Mouse (Mus musculus): ENCODE results near the gene Klf12.

Klf12 gene

GRCm38 (mm10) chr14:100026671-100027070 lies 257.8 kb downstream of the Klf12 start:
- no peak for DNase-seq (ENCODE audit: low spot score)

GRCm38 (mm10) chr14:100017219-100017618 lies 267.3 kb downstream of the Klf12 start:
- no peak for DNase-seq (ENCODE audit: low spot score)

GRCm38 (mm10) chr14:100010525-100010924 lies 274.0 kb downstream of the Klf12 start:
- DNase-seq (ENCODE audit: low spot score) = no peak

GRCm38 (mm10) chr14:100009790-100010382 lies 274.6 kb downstream of the Klf12 start:
- DNase-seq (ENCODE audit: low spot score) = peak; percentile 80

- no peak for DNase-seq (ENCODE audit: low spot score)
Measured at GRCm38 (mm10) chr14:99983510-99983909, 301.0 kb downstream of the Klf12 start.

GRCm38 (mm10) chr14:99981209-99981608 lies 303.3 kb downstream of the Klf12 start:
- no peak for DNase-seq (ENCODE audit: low spot score)

- peak; percentile 29 for DNase-seq (ENCODE audit: low spot score)
Measured at GRCm38 (mm10) chr14:99967920-99968319, 316.6 kb downstream of the Klf12 start.

GRCm38 (mm10) chr14:99960500-99961229 lies 323.8 kb downstream of the Klf12 start:
- DNase-seq (ENCODE audit: low spot score) = no peak

- no peak for DNase-seq (ENCODE audit: low spot score)
Measured at GRCm38 (mm10) chr14:99955133-99955532, 329.3 kb downstream of the Klf12 start.

- DNase-seq (ENCODE audit: low spot score) = no peak
Measured at GRCm38 (mm10) chr14:99944221-99945108, 340.0 kb downstream of the Klf12 start.

- peak; percentile 69 for DNase-seq (ENCODE audit: low spot score)
Measured at GRCm38 (mm10) chr14:99943156-99943555, 341.3 kb downstream of the Klf12 start.

GRCm38 (mm10) chr14:99933456-99933855 lies 351.0 kb downstream of the Klf12 start:
- no peak for DNase-seq (ENCODE audit: low spot score)

- peak; percentile 92 for DNase-seq (ENCODE audit: low spot score)
Measured at GRCm38 (mm10) chr14:99931879-99932278, 352.6 kb downstream of the Klf12 start.

GRCm38 (mm10) chr14:99911912-99912311 lies 372.6 kb downstream of the Klf12 start:
- no peak for DNase-seq (ENCODE audit: low spot score)

GRCm38 (mm10) chr14:99910876-99911275 lies 373.6 kb downstream of the Klf12 start:
- DNase-seq (ENCODE audit: low spot score) = no peak

- no peak for DNase-seq (ENCODE audit: low spot score)
Measured at GRCm38 (mm10) chr14:99900902-99901301, 383.6 kb downstream of the Klf12 start.

- no peak for DNase-seq (ENCODE audit: low spot score)
Measured at GRCm38 (mm10) chr14:99898861-99899260, 385.6 kb downstream of the Klf12 start.

GRCm38 (mm10) chr14:99894708-99895383 lies 389.6 kb downstream of the Klf12 start:
- peak; percentile 85 for DNase-seq (ENCODE audit: low spot score)

- DNase-seq (ENCODE audit: low spot score) = no peak
Measured at GRCm38 (mm10) chr14:99894062-99894461, 390.4 kb downstream of the Klf12 start.

- DNase-seq (ENCODE audit: low spot score) = no peak
Measured at GRCm38 (mm10) chr14:99886503-99886902, 398.0 kb downstream of the Klf12 start.

GRCm38 (mm10) chr14:99885562-99885961 lies 398.9 kb downstream of the Klf12 start:
- DNase-seq (ENCODE audit: low spot score) = no peak

GRCm38 (mm10) chr14:99885128-99885527 lies 399.4 kb downstream of the Klf12 start:
- DNase-seq (ENCODE audit: low spot score) = no peak
